ENCODE assay signal across 1 mouse cellular context in the genomic region with DNA sequence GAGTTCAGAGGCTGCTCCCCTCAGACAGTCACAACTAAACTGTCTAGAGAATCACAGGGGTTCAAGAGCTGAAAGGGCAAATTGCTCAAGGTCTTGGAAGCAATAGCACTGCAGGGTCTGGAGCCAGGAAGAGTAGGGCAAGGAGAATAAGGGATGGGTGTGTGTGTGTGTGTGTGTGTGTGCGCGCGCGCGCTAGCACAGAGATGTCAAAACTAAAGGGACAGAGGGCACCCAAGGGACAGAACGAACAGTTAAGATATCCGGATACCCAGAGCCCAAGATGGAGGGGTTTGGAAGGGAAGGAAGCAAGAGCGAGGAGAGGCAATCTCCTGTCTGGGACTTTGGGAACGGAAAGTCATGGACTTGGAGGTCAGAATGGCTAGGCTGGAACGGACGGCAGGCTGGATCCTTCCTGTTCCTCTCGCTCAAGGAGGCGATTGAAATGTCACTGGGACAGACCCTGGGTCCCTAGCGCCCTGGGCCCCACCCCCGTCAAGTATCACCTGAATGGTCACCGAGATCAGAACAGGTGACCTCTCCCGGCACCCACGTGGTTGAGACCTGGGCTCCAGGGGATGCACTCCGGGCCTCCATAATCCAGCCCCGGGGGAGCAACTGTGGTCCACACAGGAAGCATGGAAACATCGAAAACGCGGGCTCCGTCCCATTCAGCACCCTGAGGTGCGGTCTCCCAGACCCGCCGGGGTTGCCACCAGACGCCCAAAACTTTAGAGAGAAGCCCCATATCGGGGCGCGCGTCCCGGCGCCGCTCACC.
A peak's percentile ranks its signal among the peaks of the same experiment; 100 is the strongest.
TF ChIP-seq lines count a peak whose summit lies in the region.

No protein-coding gene starts in this region.

TF ChIP-seq in MEL, 35 proteins besides CTCF, POLR2A, EP300 and RAD21:
- TF ChIP-seq KAT2A (conservative IDR thresholded peaks at IDR 0.05; ENCODE audit: low read depth, low read length) (no peak), MEF2A (IDR thresholded peaks at IDR 0.05; ENCODE audit: extremely low read depth, insufficient replicate concordance, low read depth, low read length, poor library complexity, severe bottlenecking) (no peak), ELF1 (IDR thresholded peaks at IDR 0.05; ENCODE audit: low read depth, low read length) (no peak), ETS1 (IDR thresholded peaks at IDR 0.05; ENCODE audit: low read depth, low read length) (no peak), E2F4 (IDR thresholded peaks at IDR 0.05; ENCODE audit: borderline replicate concordance, low read depth, low read length) (no peak), MAX (IDR thresholded peaks at IDR 0.05; ENCODE audit: low read length) (peak; percentile 76; the same call in 1 of the 2 replicates), SIN3A (IDR thresholded peaks at IDR 0.05; ENCODE audit: low read length) (no peak), USF1 (IDR thresholded peaks at IDR 0.05; ENCODE audit: low read depth, low read length) (no peak), MYC (IDR thresholded peaks at IDR 0.05; ENCODE audit: low read depth, low read length) (peak; percentile 2; the same call in 1 of the 2 replicates), MAZ (IDR thresholded peaks at IDR 0.05; ENCODE audit: low read depth, low read length) (0 out of 2 replicates have a peak, but pooled peaks have one; percentile 43), NRF1 (IDR thresholded peaks at IDR 0.05; ENCODE audit: insufficient read depth, low read depth, low read length, poor library complexity, severe bottlenecking) (no peak)
